Mouse (Mus musculus): ENCODE measurements around the gene Igf2.

The Igf2 gene

DNA sequence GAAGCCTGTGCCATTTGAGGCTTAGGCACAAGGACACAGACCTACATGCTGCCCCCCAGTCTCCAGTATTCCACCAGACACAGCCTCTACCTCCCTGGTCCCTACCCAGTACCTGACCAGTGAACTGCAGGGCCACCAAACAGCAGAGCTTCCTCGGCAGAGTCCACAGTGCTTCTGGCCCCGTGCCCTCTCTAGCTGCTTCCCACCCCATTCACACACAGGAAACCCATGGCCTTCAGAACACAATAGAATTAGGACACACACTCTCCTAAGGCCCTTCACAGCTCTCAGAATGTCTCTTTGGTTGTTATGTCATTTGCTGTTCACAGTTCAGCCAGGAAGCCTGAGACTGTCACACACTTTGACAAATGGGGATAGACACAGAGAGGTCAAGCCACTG is at the start of gene Igf2:
Igf2 (minus strand) TSS at position 158 of the 400 bp plus-strand sequence.
- DNase-seq (ENCODE audit: low read depth), result no peak

DNA sequence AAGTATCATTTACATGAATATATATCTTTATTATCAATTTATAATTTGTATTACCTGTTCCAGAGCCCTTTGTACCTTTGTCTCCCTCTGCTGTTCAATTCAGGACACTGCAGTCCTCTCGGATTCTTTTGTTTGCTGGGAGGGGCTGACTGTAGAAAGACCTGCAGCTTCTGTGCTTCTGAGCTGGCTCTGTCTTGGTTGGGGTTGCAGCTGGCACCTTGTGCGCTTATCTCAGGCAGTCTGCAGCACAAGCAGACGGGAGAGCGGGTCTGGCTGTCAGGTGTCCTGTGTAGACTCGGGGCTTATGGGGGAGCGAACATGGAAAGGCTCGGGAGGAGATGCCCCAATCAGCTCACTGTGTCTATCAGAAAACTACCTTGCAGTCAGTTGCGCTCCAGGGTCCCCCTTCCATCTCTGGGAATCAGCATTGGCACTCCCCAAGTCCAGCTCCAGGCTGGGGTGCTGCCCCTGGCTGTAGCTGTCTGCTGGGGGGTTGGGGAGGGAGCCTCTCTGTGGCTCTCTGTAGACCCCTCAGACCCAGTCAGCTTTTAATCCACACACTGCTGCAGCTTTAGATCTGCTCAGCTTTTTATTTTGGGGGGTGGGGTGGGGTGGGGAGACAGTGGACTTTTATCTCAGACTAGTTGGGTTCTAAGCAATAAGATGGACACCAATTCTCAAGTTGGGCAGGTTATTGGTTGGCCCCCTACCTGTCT is 48.3 kb upstream of the Igf2 start:
- DNase-seq (ENCODE audit: low read depth), result peak; percentile 23

- DNase-seq (ENCODE audit: low read depth), result no peak
Observed at GRCm38 (mm10) chr7:142706873-142707272, 40.3 kb upstream of the Igf2 start.

DNA sequence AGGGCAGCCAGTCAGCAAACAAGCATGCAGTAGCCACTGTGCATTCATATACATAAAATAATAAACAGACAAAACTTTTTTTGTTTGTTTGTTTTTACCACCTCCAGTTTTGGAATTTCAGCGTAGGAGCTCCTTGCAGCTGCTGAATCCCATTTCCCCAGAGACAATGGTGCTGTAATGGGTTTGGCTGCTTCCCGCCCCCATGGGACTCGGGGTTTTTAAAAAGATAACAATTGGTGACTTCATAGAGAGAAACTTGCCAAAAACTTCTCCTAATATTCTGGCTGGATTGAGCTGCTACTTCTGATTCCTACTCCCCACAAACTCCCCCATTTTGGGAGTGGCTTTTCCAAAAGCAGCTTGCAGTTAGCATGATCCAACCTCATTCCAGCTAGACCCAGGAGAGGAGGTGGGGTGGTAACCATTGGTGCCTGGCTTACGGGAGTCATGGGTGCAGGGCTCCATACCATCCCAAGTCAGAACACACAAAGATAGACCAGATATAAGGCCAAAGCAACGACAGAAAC is 32.8 kb upstream of the Igf2 start:
- DNase-seq (ENCODE audit: low read depth), result no peak

DNA sequence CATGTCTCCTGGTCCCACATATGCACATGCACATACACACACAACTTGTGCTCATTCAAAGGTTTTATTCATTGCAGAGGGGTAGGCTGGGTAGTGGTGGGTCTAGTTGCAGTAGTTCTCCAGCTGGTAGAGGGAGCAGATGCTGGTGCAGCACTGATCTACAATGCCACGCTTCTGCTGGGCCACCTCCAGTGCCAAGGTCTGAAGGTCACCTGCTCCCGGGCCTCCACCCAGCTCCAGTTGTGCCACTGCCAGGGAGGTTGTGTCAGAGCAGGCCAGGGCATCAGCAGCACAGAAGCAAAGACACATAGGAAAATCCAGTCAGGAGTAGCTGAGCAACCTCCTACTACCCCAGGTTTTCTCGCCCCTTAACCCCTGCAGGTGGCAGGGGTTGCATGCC is 12.0 kb upstream of the Igf2 start:
- DNase-seq (ENCODE audit: low read depth), result no peak

GRCm38 (mm10) chr7:142675644-142676043 is 9.0 kb upstream of the Igf2 start:
- peak; percentile 59 for DNase-seq (ENCODE audit: low read depth)

GRCm38 (mm10) chr7:142675141-142675540 is 8.5 kb upstream of the Igf2 start:
- no peak for DNase-seq (ENCODE audit: low read depth)

DNA sequence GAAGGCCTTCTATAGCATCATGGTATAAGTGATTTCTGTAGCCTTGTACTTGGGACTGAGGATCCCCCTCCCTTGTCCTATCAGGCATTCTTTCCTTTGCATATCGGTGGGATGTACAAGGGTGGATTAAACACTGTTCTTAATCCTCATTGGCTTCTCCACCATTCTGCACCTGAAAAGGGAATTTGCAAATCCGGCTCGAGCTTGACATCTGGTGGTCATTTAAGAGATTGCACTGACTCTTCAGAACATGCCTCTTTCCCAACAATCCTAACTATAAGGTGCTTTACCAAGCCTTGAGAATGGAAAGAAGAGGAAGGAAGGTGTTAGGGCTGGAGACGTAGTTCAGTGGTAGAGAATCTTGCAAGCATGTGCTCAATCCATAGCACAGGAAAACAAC is 5.5 kb upstream of the Igf2 start:
- DNase-seq (ENCODE audit: low read depth), result peak; percentile 14

GRCm38 (mm10) chr7:142671067-142671466 is 4.5 kb upstream of the Igf2 start:
- DNase-seq (ENCODE audit: low read depth), result no peak

GRCm38 (mm10) chr7:142669751-142670625 is 3.4 kb upstream of the Igf2 start, which contains the start of gene Gm49394:
TSS of gene Gm49394 (minus strand) at chr7:142669942.
- DNase-seq (ENCODE audit: low read depth), result no peak

DNA sequence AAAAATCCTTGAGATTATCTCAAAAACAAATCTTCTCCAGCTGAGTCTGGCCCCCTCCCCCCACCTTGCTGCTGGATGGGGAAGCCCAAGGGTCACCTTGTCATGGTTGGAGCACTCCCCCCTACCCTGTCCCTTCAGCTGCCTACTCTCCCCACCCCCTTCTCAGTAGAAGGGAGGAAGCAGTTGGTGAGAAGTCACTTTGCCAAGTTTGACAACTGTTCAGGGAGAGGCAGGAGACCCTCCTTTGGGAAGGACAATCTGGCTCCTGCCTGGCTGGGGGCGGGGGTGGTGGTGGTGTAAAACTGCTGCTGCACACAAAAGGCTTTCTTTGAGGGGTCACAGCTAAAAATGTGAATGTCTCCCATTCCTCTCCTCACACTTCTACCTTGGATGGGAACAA is 1.7 kb upstream of the Igf2 start:
- no peak for DNase-seq (ENCODE audit: low read depth)

GRCm38 (mm10) chr7:142667521-142667920 is 905 bp upstream of the Igf2 start:
- DNase-seq (ENCODE audit: low read depth), result no peak

DNA sequence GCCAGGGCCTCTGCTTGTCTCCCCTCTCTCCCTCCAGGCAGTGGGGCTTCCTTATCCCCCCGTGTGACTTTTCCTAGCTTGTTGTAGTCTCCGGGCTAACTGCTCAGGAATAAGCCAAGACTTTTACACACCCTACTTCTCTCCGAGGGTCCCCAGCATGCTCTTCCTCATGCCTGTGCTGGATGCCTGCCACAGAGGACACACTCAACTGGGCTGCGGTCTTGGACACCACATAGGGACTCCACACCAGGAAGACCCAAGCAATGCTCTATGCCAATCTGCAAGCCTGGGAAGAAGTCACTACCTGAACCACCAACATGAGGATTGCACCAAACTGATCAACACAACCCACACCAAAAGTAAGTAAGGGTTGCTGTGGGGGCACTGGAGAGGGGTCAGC is 507 bp downstream of the Igf2 start:
- DNase-seq (ENCODE audit: low read depth), result no peak

- DNase-seq (ENCODE audit: low read depth), result no peak
Observed at GRCm38 (mm10) chr7:142665364-142665763, 1.3 kb downstream of the Igf2 start.

- DNase-seq (ENCODE audit: low read depth), result no peak
Observed at GRCm38 (mm10) chr7:142664465-142665029, 2.1 kb downstream of the Igf2 start.

DNA sequence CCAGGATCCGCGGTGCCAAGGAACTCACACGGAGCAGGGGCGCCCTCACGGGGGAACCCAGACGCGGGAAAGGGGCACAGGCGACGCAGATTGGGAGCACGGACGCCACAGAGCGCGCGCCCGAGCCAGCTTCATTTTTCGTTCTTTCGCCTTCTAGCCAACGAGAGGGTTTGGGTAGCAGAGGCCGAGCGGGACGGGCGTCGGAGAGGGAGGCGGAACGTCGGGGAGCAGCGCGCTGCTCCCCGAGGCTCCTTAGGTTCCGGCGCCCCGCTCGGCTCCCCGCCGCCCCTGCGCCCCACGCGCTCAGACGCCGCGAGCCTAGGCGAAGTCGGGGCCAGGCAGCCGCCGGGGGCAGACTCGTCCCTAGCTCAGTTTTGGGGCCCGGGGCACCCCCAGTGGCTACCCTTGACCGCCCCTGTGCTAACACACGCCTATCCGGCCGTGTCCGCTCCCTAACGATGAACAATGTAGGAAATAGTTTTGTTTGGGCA is 2.6 kb downstream of the Igf2 start:
- no peak for DNase-seq (ENCODE audit: low read depth)

GRCm38 (mm10) chr7:142663151-142663550 is 3.5 kb downstream of the Igf2 start:
- DNase-seq (ENCODE audit: low read depth), result no peak

DNA sequence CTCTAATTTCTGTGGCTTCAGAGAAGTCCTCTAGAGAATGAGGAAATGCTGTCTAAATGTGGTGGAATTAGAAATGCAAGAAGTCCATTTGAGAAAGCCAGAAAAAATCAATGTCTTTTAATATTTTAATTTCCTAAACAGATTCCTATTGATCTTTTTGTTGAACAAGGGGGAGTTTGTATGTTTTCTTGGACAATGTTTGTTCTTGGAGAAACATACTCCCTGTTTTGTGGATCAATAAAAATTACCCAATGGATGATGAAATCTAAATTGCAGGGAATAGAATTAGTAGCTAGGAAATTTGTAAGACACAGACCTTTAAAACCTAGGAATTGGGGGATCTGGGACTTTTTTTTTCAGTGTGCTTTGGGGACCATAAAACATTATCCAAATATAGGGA is 4.8 kb downstream of the Igf2 start:
- no peak for DNase-seq (ENCODE audit: low read depth)

DNA sequence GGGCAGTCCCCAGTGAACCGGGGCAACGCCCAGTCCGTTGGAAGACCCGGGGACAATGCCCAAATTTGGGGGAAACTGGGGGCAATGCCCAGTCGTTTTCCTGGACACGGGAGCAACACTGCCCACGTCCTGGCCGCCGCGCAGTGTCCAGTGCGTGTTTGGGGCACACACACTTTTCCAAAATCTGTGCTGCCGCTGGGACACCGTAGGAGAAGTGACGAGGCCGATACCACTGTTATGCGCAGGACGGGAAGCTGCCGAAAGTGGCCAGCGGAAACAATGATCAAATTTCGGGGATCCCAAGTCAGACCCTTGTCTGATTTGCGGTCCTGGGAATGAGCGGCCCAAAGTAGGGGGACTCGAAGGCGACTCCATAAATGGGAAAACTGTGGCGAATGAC is 5.6 kb downstream of the Igf2 start:
- DNase-seq (ENCODE audit: low read depth), result no peak

- no peak for DNase-seq (ENCODE audit: low read depth)
Observed at GRCm38 (mm10) chr7:142660651-142660945, 6.0 kb downstream of the Igf2 start.

DNA sequence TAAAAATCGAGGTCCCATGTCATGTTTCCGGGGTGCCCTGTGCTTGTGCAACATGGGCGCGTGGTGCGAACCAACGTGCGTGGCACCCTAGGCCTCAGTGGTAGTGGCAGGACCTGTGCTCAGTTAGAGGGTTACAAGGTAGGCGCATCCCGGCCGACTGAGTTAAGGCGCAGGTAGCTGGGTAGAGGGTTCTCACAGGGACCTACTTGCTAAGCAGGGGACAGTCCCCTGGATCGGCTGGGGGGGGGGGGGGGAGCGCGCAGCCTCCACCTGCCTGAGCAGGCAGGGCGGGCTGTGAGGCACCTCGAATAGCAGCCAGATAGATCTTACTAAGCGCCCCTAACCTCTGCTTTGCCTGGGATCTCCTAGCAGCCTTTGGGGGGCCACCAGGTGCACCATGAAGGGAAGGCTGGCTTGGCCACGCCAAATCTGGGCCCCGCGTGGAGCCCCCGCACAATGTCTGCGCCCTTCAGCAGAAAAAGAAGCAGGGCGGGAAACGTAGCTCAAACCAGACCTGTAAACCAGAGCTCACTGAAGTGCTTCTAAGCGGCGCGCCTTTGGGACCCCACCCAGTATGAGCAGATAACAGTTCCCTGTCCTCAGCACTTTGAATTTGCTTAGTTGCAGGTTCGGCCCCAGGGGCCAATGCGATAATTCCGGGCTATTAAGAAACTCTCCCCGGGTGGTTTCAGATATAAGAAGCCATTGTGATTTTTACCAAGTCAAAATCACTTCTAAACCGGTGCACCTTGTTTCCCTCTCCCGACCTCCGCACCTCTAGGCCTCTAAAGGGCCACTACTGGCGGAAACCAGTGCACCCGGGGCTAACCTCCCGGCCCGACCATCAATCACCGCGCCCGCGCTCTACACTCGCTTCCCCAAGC is 6.6 kb downstream of the Igf2 start:
- DNase-seq (ENCODE audit: low read depth), result no peak

- DNase-seq (ENCODE audit: low read depth), result no peak
Observed at GRCm38 (mm10) chr7:142659181-142659681, 7.4 kb downstream of the Igf2 start.

Data from c-Kit-positive CD71-positive TER-119-negative erythroid progenitor cells, embryonic 14.5 days (primary cell).